Comparison of ENCODE assay signal across 9 mouse cellular contexts in genomic region chr7:16921881-16922335, GRCm38 (mm10). TPM values are rescaled to one million over a fixed set of nuclear protein-coding genes. Genes with fewer than 3 reads are reported as not detected.
A peak's percentile ranks its signal among the peaks of the same experiment; 100 is the strongest.
DNase-seq lines count a peak whose midpoint lies in the region; ATAC-seq and TF ChIP-seq lines count a peak whose summit lies in the region.
"Had no signal": no experiment of that assay in that cellular context is flagged by ENCODE, and none has a peak within 500 bp of the region (broad histone marks: within the 10 kb centered on the region; RNA-seq: fewer than 3 reads in every experiment).

No protein-coding gene starts in this region.

- 55% methylated on average over 6 of the region's 6 CpGs for WGBS in heart, embryonic 15.5 days
- 51% methylated on average over 6 of the region's 6 CpGs for WGBS in forebrain, embryonic 11.5 days
- WGBS in kidney, postnatal 0 days: 32% methylated on average over 6 of the region's 6 CpGs
- 81% methylated on average over 6 of the region's 6 CpGs for WGBS in neural tube, embryonic 12.5 days

- H3K27ac ChIP-seq in heart, embryonic 15.5 days: peak overlapping the region; percentile 59
- peak overlapping the region; percentile 55 for H3K27ac ChIP-seq in forebrain, embryonic 11.5 days (ENCODE audit: low read depth, low read length)
- peak overlapping the region; percentile 97 for H3K27ac ChIP-seq in kidney, postnatal 0 days
- peak overlapping the region; percentile 60; the same call in 1 of the 2 replicates for H3K27ac ChIP-seq in neural tube, embryonic 12.5 days

- H3K36me3 ChIP-seq in heart, embryonic 15.5 days: peaks cover 16% of the 10 kb centered on the region
- H3K36me3 ChIP-seq in forebrain, embryonic 11.5 days (ENCODE audit: control insufficient read depth, insufficient read depth, low read length): peaks cover 11% of the 10 kb centered on the region; the same call in 1 of the 2 replicates
- peaks cover 29% of the 10 kb centered on the region for H3K36me3 ChIP-seq in kidney, postnatal 0 days (ENCODE audit: insufficient read depth, low read length)
- peaks cover 36% of the 10 kb centered on the region for H3K36me3 ChIP-seq in neural tube, embryonic 12.5 days

- no peak for DNase-seq in heart, adult 9 months (ENCODE audit: low spot score in 2 of 2)
- DNase-seq in forebrain, embryonic 11.5 days (ENCODE audit: low spot score): no peak
- no peak for DNase-seq in kidney, postnatal 0 days (ENCODE audit: low spot score)
- no peak for DNase-seq in left cerebral cortex, adult 11 months (ENCODE audit: low spot score)
- no peak for DNase-seq in frontal cortex, postnatal 14 days (ENCODE audit: low spot score in 2 of 2)

- ATAC-seq in heart, embryonic 15.5 days (replicated peaks; ENCODE audit: insufficient number of reproducible peaks, insufficient read depth, low FRiP score, low read depth): no peak
- no peak for ATAC-seq in forebrain, embryonic 11.5 days (replicated peaks; ENCODE audit: low FRiP score)
- ATAC-seq in kidney, postnatal 0 days (replicated peaks; ENCODE audit: low FRiP score, low read depth): no peak
- no peak for ATAC-seq in neural tube, embryonic 12.5 days (ENCODE audit: low FRiP score, low read depth)
- no peak for ATAC-seq in monocyte, adult 5-6 weeks (replicated peaks; ENCODE audit: insufficient number of reproducible peaks, low FRiP score, low TSS enrichment, poor library complexity, severe bottlenecking)

- H3K9me3 ChIP-seq in heart, embryonic 15.5 days (replicated peaks): no peaks in the 10 kb centered on the region
- no peaks in the 10 kb centered on the region for H3K9me3 ChIP-seq in forebrain, embryonic 11.5 days (ENCODE audit: control insufficient read depth, low read length)
- H3K9me3 ChIP-seq in kidney, postnatal 0 days (replicated peaks; ENCODE audit: low read length): no peaks in the 10 kb centered on the region
- no peaks in the 10 kb centered on the region for H3K9me3 ChIP-seq in neural tube, embryonic 12.5 days

- peaks cover 53% of the 10 kb centered on the region for H3K4me1 ChIP-seq in heart, embryonic 15.5 days (replicated peaks)
- H3K4me1 ChIP-seq in forebrain, embryonic 11.5 days (replicated peaks; ENCODE audit: control insufficient read depth, insufficient read depth, low read length): peaks cover 27% of the 10 kb centered on the region
- peaks cover 26% of the 10 kb centered on the region for H3K4me1 ChIP-seq in kidney, postnatal 0 days (replicated peaks; ENCODE audit: insufficient read depth, low read length)
- H3K4me1 ChIP-seq in neural tube, embryonic 12.5 days: peaks cover 46% of the 10 kb centered on the region

- no peaks in the 10 kb centered on the region for H3K27me3 ChIP-seq in heart, embryonic 15.5 days
- no peaks in the 10 kb centered on the region for H3K27me3 ChIP-seq in forebrain, embryonic 11.5 days (ENCODE audit: control insufficient read depth, insufficient read depth, low read length)
- H3K27me3 ChIP-seq in kidney, postnatal 0 days (ENCODE audit: insufficient read depth, low read length): no peaks in the 10 kb centered on the region
- H3K27me3 ChIP-seq in neural tube, embryonic 12.5 days (replicated peaks): no peaks in the 10 kb centered on the region

- peak overlapping the region; percentile 85 for H3K4me2 ChIP-seq in heart, embryonic 15.5 days
- peak overlapping the region; percentile 75 for H3K4me2 ChIP-seq in forebrain, embryonic 11.5 days (ENCODE audit: low read depth, low read length, severe bottlenecking)
- peak overlapping the region; percentile 94 for H3K4me2 ChIP-seq in kidney, postnatal 0 days (ENCODE audit: low read length)
- peak overlapping the region; percentile 86 for H3K4me2 ChIP-seq in neural tube, embryonic 12.5 days (replicated peaks)

- TF ChIP-seq CTCF in kidney, postnatal 0 days (IDR thresholded peaks at IDR 0.05; ENCODE audit: low read depth): no peak

- peak overlapping the region; percentile 98 for H3K9ac ChIP-seq in heart, embryonic 15.5 days
- H3K9ac ChIP-seq in forebrain, embryonic 11.5 days (ENCODE audit: low read length): peak overlapping the region; percentile 80
- peak overlapping the region; percentile 96; the same call in 1 of the 2 replicates for H3K9ac ChIP-seq in kidney, postnatal 0 days (ENCODE audit: low read depth, low read length)
- peak overlapping the region; percentile 97 for H3K9ac ChIP-seq in neural tube, embryonic 12.5 days

- H3K4me3 ChIP-seq in heart, embryonic 15.5 days: peak overlapping the region; percentile 89
- H3K4me3 ChIP-seq in forebrain, embryonic 11.5 days (ENCODE audit: low read depth, low read length): peak overlapping the region; percentile 58
- peak overlapping the region; percentile 94 for H3K4me3 ChIP-seq in kidney, postnatal 0 days (replicated peaks; ENCODE audit: low read depth, low read length)
- peak overlapping the region; percentile 85 for H3K4me3 ChIP-seq in neural tube, embryonic 12.5 days

RNA-seq across cellular contexts. Expression of gene Calm3, which starts 2.0 kb away (rescaled TPM):
- polyA plus RNA-seq in heart, embryonic 15.5 days (2015; fragmentation: Nextera tagmentation; extraction: Ambion mirVana): 96.4 and 98.4 TPM in 2 replicates
- 276 and 285 TPM in 2 replicates for polyA plus RNA-seq in forebrain, embryonic 11.5 days (2014; fragmentation: Nextera tagmentation; extraction: Ambion mirVana)
- polyA plus RNA-seq in kidney, postnatal 0 days (2015; fragmentation: Nextera tagmentation; extraction: Ambion mirVana): 134 and 136 TPM in 2 replicates
- 213 and 232 TPM in 2 replicates for polyA plus RNA-seq in neural tube, embryonic 12.5 days (2016; fragmentation: Nextera tagmentation; extraction: Ambion mirVana)
- 169 to 298 TPM (median 195 TPM) in 3 replicates for total RNA-seq in monocyte, adult 5-6 weeks (2017)

RNA-seq across cellular contexts. Expression of gene Ptgir, which starts 15.6 kb away (rescaled TPM):
- polyA plus RNA-seq in heart, embryonic 15.5 days (2015; fragmentation: Nextera tagmentation; extraction: Ambion mirVana): 0.86 and 1.2 TPM in 2 replicates
- 0.11 and 0.39 TPM in 2 replicates for polyA plus RNA-seq in forebrain, embryonic 11.5 days (2014; fragmentation: Nextera tagmentation; extraction: Ambion mirVana)
- 2.2 and 2.3 TPM in 2 replicates for polyA plus RNA-seq in kidney, postnatal 0 days (2015; fragmentation: Nextera tagmentation; extraction: Ambion mirVana)
- 1.5 and 3.0 TPM in 2 replicates for polyA plus RNA-seq in neural tube, embryonic 12.5 days (2016; fragmentation: Nextera tagmentation; extraction: Ambion mirVana)
- total RNA-seq in monocyte, adult 5-6 weeks (2017): 9.8 to 15.4 TPM (median 14.0 TPM) in 3 replicates

RNA-seq across cellular contexts. Expression of gene Pnmal2, which starts 22.6 kb away (rescaled TPM):
- polyA plus RNA-seq in heart, embryonic 15.5 days (2015; fragmentation: Nextera tagmentation; extraction: Ambion mirVana): 4.7 and 6.2 TPM in 2 replicates
- polyA plus RNA-seq in forebrain, embryonic 11.5 days (2014; fragmentation: Nextera tagmentation; extraction: Ambion mirVana): 12.3 and 13.0 TPM in 2 replicates
- 7.0 and 8.1 TPM in 2 replicates for polyA plus RNA-seq in kidney, postnatal 0 days (2015; fragmentation: Nextera tagmentation; extraction: Ambion mirVana)
- polyA plus RNA-seq in neural tube, embryonic 12.5 days (2016; fragmentation: Nextera tagmentation; extraction: Ambion mirVana): 40.2 and 47.5 TPM in 2 replicates
- 0.10 TPM in 1 of 3 replicates, not detected in the others for total RNA-seq in monocyte, adult 5-6 weeks (2017)
- total RNA-seq: hematopoietic stem cell, adult 5-6 weeks had no signal

RNA-seq across cellular contexts. Expression of gene Gng8, which starts 30.3 kb away (rescaled TPM):
- polyA plus RNA-seq in heart, embryonic 15.5 days (2015; fragmentation: Nextera tagmentation; extraction: Ambion mirVana): 4.2 and 5.2 TPM in 2 replicates
- polyA plus RNA-seq in forebrain, embryonic 11.5 days (2014; fragmentation: Nextera tagmentation; extraction: Ambion mirVana): 7.3 and 7.4 TPM in 2 replicates
- polyA plus RNA-seq in kidney, postnatal 0 days (2015; fragmentation: Nextera tagmentation; extraction: Ambion mirVana): 7.3 and 8.9 TPM in 2 replicates
- 8.4 and 9.6 TPM in 2 replicates for polyA plus RNA-seq in neural tube, embryonic 12.5 days (2016; fragmentation: Nextera tagmentation; extraction: Ambion mirVana)
- total RNA-seq in monocyte, adult 5-6 weeks (2017): not detected in 3 replicates

RNA-seq across cellular contexts. Expression of gene Pnmal1, which starts 37.6 kb away (rescaled TPM):
- polyA plus RNA-seq in heart, embryonic 15.5 days (2015; fragmentation: Nextera tagmentation; extraction: Ambion mirVana): 0.05 and 0.24 TPM in 2 replicates
- polyA plus RNA-seq in forebrain, embryonic 11.5 days (2014; fragmentation: Nextera tagmentation; extraction: Ambion mirVana): 20.4 and 22.7 TPM in 2 replicates
- polyA plus RNA-seq in kidney, postnatal 0 days (2015; fragmentation: Nextera tagmentation; extraction: Ambion mirVana): 0.28 and 0.33 TPM in 2 replicates
- 25.6 and 26.2 TPM in 2 replicates for polyA plus RNA-seq in neural tube, embryonic 12.5 days (2016; fragmentation: Nextera tagmentation; extraction: Ambion mirVana)
- total RNA-seq in monocyte, adult 5-6 weeks (2017): not detected in 3 replicates
- total RNA-seq: hematopoietic stem cell, adult 5-6 weeks had no signal
